Mouse (Mus musculus) testis, postnatal 14 days (tissue): ENCODE data around the gene Rsu1.

Experiments
- DNase-seq: peaks from one replicate; pipeline ENCODE4 v3.0.0; 2021; ENCODE audit warnings: low spot score

Gene Rsu1

GRCm38 (mm10) chr2:13271165-13271957 is at the start of gene Rsu1:
TSS of gene Rsu1 (minus strand) at chr2:13271415.
- peak; percentile 95 for DNase-seq

- DNase-seq: no peak
Observed at GRCm38 (mm10) chr2:13303376-13303775, 32.2 kb upstream of the Rsu1 start.

- DNase-seq: no peak
Observed at GRCm38 (mm10) chr2:13299031-13299430, 27.8 kb upstream of the Rsu1 start.

- DNase-seq: no peak
Observed at GRCm38 (mm10) chr2:13297733-13298132, 26.5 kb upstream of the Rsu1 start.

- no peak for DNase-seq
Observed at GRCm38 (mm10) chr2:13290661-13291060, 19.4 kb upstream of the Rsu1 start.

GRCm38 (mm10) chr2:13290070-13290469 is 18.9 kb upstream of the Rsu1 start:
- no peak for DNase-seq

- DNase-seq: no peak
Observed at GRCm38 (mm10) chr2:13278114-13278862, 7.1 kb upstream of the Rsu1 start.

- DNase-seq: peak; percentile 67
Observed at GRCm38 (mm10) chr2:13275874-13276273, 4.7 kb upstream of the Rsu1 start.

- no peak for DNase-seq
Observed at GRCm38 (mm10) chr2:13270736-13271135, 479 bp downstream of the Rsu1 start.

GRCm38 (mm10) chr2:13268681-13269293 is 2.4 kb downstream of the Rsu1 start:
- DNase-seq: no peak

GRCm38 (mm10) chr2:13264875-13265274 is 6.3 kb downstream of the Rsu1 start:
- no peak for DNase-seq

GRCm38 (mm10) chr2:13263150-13263549 is 8.1 kb downstream of the Rsu1 start:
- no peak for DNase-seq

- DNase-seq: no peak
Observed at GRCm38 (mm10) chr2:13258606-13259005, 12.6 kb downstream of the Rsu1 start.

GRCm38 (mm10) chr2:13240711-13241110 is 30.5 kb downstream of the Rsu1 start:
- DNase-seq: no peak

GRCm38 (mm10) chr2:13237140-13237901 is 33.9 kb downstream of the Rsu1 start:
- peak; percentile 9 for DNase-seq

- peak; percentile 7 for DNase-seq
Observed at GRCm38 (mm10) chr2:13235696-13236095, 35.5 kb downstream of the Rsu1 start.

- no peak for DNase-seq
Observed at GRCm38 (mm10) chr2:13234796-13235195, 36.4 kb downstream of the Rsu1 start.

- DNase-seq: no peak
Observed at GRCm38 (mm10) chr2:13233902-13234301, 37.3 kb downstream of the Rsu1 start.

GRCm38 (mm10) chr2:13233254-13233835 is 37.9 kb downstream of the Rsu1 start:
- no peak for DNase-seq

GRCm38 (mm10) chr2:13232305-13232704 is 38.9 kb downstream of the Rsu1 start:
- no peak for DNase-seq

GRCm38 (mm10) chr2:13229686-13230085 is 41.5 kb downstream of the Rsu1 start:
- DNase-seq: no peak

GRCm38 (mm10) chr2:13226031-13226430 is 45.2 kb downstream of the Rsu1 start:
- DNase-seq: no peak
